Mouse (Mus musculus) forebrain, embryonic 11.5 days (tissue): Measurements from ENCODE around the gene Fxyd1. TPM values are rescaled to one million over a fixed set of nuclear protein-coding genes. Genes with fewer than 3 reads are reported as not detected.

Source experiments
- ATAC-seq: fragments of 200-750 bp; cut with Nextera tagmentation; replicated peaks from 2 replicates; pipeline ENCODE4 v1.8.0; 2017; ENCODE audit warnings: moderate TSS enrichment; ENCODE audit not compliant: low FRiP score
- DNase-seq: peaks from one replicate; pipeline ENCODE4 v3.0.0-alpha.2; 2017; ENCODE audit warnings: low spot score
- H3K27ac ChIP-seq: fragments of 300-500 bp; sonication (generic); 2 replicates; pipeline ENCODE4 v1.5.1; 2014; ENCODE audit warnings: low read depth, low read length
- H3K27me3 ChIP-seq: fragments of 300-500 bp; sonication (generic); 2 replicates; pipeline ENCODE4 v1.6.1; 2014; ENCODE audit warnings: mild to moderate bottlenecking, low read length, mixed read lengths; ENCODE audit not compliant: control insufficient read depth, insufficient read depth
- H3K36me3 ChIP-seq: fragments of 300-500 bp; sonication (generic); 2 replicates; pipeline ENCODE4 v1.6.1; 2014; ENCODE audit warnings: mild to moderate bottlenecking, low read length, moderate library complexity, mixed read lengths; ENCODE audit not compliant: control insufficient read depth, insufficient read depth
- H3K4me1 ChIP-seq: fragments of 300-500 bp; sonication (generic); replicated peaks from 2 replicates; pipeline ENCODE4 v1.6.1; 2014; ENCODE audit warnings: low read length, mixed read lengths; ENCODE audit not compliant: control insufficient read depth, insufficient read depth
- H3K4me2 ChIP-seq: fragments of 300-500 bp; sonication (generic); 2 replicates; pipeline ENCODE4 v1.6.1; 2014; ENCODE audit warnings: low read depth, mild to moderate bottlenecking, low read length, moderate library complexity, mixed read lengths; ENCODE audit not compliant: severe bottlenecking
- H3K4me3 ChIP-seq: fragments of 300-500 bp; sonication (generic); 2 replicates; pipeline ENCODE4 v1.5.1; 2014; ENCODE audit warnings: low read depth, low read length
- H3K9ac ChIP-seq: fragments of 300-500 bp; sonication (generic); 2 replicates; pipeline ENCODE4 v1.6.1; 2014; ENCODE audit warnings: low read length
- H3K9me3 ChIP-seq: fragments of 300-500 bp; sonication (generic); 2 replicates; pipeline ENCODE4 v1.6.1; 2016; ENCODE audit warnings: low read length, mixed read lengths; ENCODE audit not compliant: control insufficient read depth
- WGBS: fragments of 180-500 bp; shearing (Covaris S2); extraction: QIAGEN DNeasy Blood & Tissue Kit; methylation state at CpG from one replicate; pipeline ENCODE4 v1.1.7; 2014; 5-methylcytosine and 5-hydroxymethylcytosine counted together
- polyA plus RNA-seq: library from polyadenylated mRNA; unstranded; fragments of >200 nt; fragmentation: Nextera tagmentation; extraction: Ambion mirVana; gene quantifications from 2 replicates; pipeline ENCODE4 v1.2.1, GENCODE M21; 2014

Gene Fxyd1
- polyA plus RNA-seq, 1 experiment from 2014 or later = 2.9 TPM

GRCm38 (mm10) chr7:31052251-31052635, 4.8 kb downstream of the Fxyd1 start:
- H3K4me3 ChIP-seq = peak overlapping the region; percentile 0; the same call in 1 of the 2 replicates
- no peaks in the 10 kb centered on the region for H3K9me3 ChIP-seq
- peak overlapping the region; percentile 12; the same call in 1 of the 2 replicates for H3K4me2 ChIP-seq
- no peak overlapping the region for H3K27ac ChIP-seq
- ATAC-seq = no peak
- H3K4me1 ChIP-seq = peaks cover 9% of the 10 kb centered on the region
- under 1% methylated on average over 22 of the region's 22 CpGs for WGBS
- H3K36me3 ChIP-seq = no peaks in the 10 kb centered on the region
- no peak overlapping the region for H3K9ac ChIP-seq
- peaks cover 54% of the 10 kb centered on the region for H3K27me3 ChIP-seq
- DNase-seq = no peak

GRCm38 (mm10) chr7:31051321-31052021, 5.5 kb downstream of the Fxyd1 start, which contains the start of gene Fxyd7:
Gene Fxyd7 (minus strand): TSS chr7:31051467.
- DNase-seq (no peak), ATAC-seq (no peak)
- Histone ChIP-seq H3K36me3 (no peaks in the 10 kb centered on the region), H3K9me3 (no peaks in the 10 kb centered on the region), H3K27ac (no peak within 1 kb of the TSS), H3K4me2 (peak within 1 kb of the TSS; percentile 12; the same call in 1 of the 2 replicates), H3K9ac (no peak within 1 kb of the TSS), H3K4me3 (peak within 1 kb of the TSS; percentile 11; the same call in 1 of the 2 replicates), H3K4me1 (peaks cover 9% of the 10 kb centered on the region), H3K27me3 (peaks cover 54% of the 10 kb centered on the region)
- 2% methylated on average over 23 of the region's 28 CpGs for WGBS

- H3K27me3 ChIP-seq = peaks cover 54% of the 10 kb centered on the region
- no peak overlapping the region for H3K27ac ChIP-seq
- no peak for ATAC-seq
- H3K4me1 ChIP-seq = peaks cover 9% of the 10 kb centered on the region
- no peak overlapping the region for H3K9ac ChIP-seq
- no peaks in the 10 kb centered on the region for H3K36me3 ChIP-seq
- DNase-seq = no peak
- H3K4me3 ChIP-seq = peak overlapping the region; percentile 11; the same call in 1 of the 2 replicates
- H3K9me3 ChIP-seq = no peaks in the 10 kb centered on the region
- 2% methylated on average over 9 of the region's 9 CpGs for WGBS
- peak overlapping the region; percentile 9; the same call in 1 of the 2 replicates for H3K4me2 ChIP-seq
Observed at GRCm38 (mm10) chr7:31050921-31051320, 6.1 kb downstream of the Fxyd1 start.

GRCm38 (mm10) chr7:31050487-31050886, 6.5 kb downstream of the Fxyd1 start:
- Histone ChIP-seq H3K9me3 (no peaks in the 10 kb centered on the region), H3K4me1 (peaks cover 9% of the 10 kb centered on the region), H3K9ac (no peak overlapping the region), H3K27me3 (peaks cover 54% of the 10 kb centered on the region), H3K36me3 (no peaks in the 10 kb centered on the region), H3K4me2 (peak overlapping the region; percentile 9; the same call in 1 of the 2 replicates), H3K4me3 (0 out of 2 replicates have a peak overlapping the region, but pooled peaks have one; percentile 2), H3K27ac (no peak overlapping the region)
- ATAC-seq = no peak
- no peak for DNase-seq
- WGBS = 4% methylated on average over 6 of the region's 6 CpGs

GRCm38 (mm10) chr7:31049846-31050281, 7.1 kb downstream of the Fxyd1 start:
- peaks cover 9% of the 10 kb centered on the region for H3K4me1 ChIP-seq
- H3K9me3 ChIP-seq = no peaks in the 10 kb centered on the region
- WGBS = 3% methylated on average over 12 of the region's 15 CpGs
- H3K36me3 ChIP-seq = no peaks in the 10 kb centered on the region
- H3K4me2 ChIP-seq = peak overlapping the region; percentile 34
- H3K27me3 ChIP-seq = peaks cover 54% of the 10 kb centered on the region
- DNase-seq = peak; percentile 60
- no peak; the same call in 1 of the 2 replicates for ATAC-seq
- H3K9ac ChIP-seq = no peak overlapping the region
- H3K4me3 ChIP-seq = peak overlapping the region; percentile 3; the same call in 1 of the 2 replicates
- H3K27ac ChIP-seq = no peak overlapping the region

- ATAC-seq (no peak), DNase-seq (peak; percentile 64)
- no peaks in the 10 kb centered on the region for H3K9me3 ChIP-seq
- no peak overlapping the region for H3K27ac ChIP-seq
- H3K36me3 ChIP-seq = no peaks in the 10 kb centered on the region
- H3K4me2 ChIP-seq = peak overlapping the region; percentile 34
- peak overlapping the region; percentile 3; the same call in 1 of the 2 replicates for H3K4me3 ChIP-seq
- H3K27me3 ChIP-seq = peaks cover 53% of the 10 kb centered on the region
- H3K4me1 ChIP-seq = peaks cover 9% of the 10 kb centered on the region
- 22% methylated on average over 5 of the region's 5 CpGs for WGBS
- no peak overlapping the region for H3K9ac ChIP-seq
Observed at GRCm38 (mm10) chr7:31049135-31049845, 7.7 kb downstream of the Fxyd1 start.

GRCm38 (mm10) chr7:31042431-31042910, 14.5 kb downstream of the Fxyd1 start, which contains the start of gene Fxyd5:
Gene Fxyd5 (minus strand): TSS chr7:31042481.
- H3K4me2 ChIP-seq = peak within 1 kb of the TSS; percentile 39
- 0 out of 2 replicates have a peak, but pooled peaks cover 2% of the 10 kb centered on the region for H3K4me1 ChIP-seq
- H3K36me3 ChIP-seq = no peaks in the 10 kb centered on the region
- DNase-seq (no peak), ATAC-seq (no peak)
- 34% methylated on average over 10 of the region's 10 CpGs for WGBS
- H3K27me3 ChIP-seq = peaks cover 16% of the 10 kb centered on the region
- no peak within 1 kb of the TSS for H3K9ac ChIP-seq
- no peaks in the 10 kb centered on the region for H3K9me3 ChIP-seq
- H3K27ac ChIP-seq = no peak within 1 kb of the TSS
- no peak within 1 kb of the TSS for H3K4me3 ChIP-seq

GRCm38 (mm10) chr7:31041662-31042315, 15.2 kb downstream of the Fxyd1 start:
- Histone ChIP-seq H3K9me3 (no peaks in the 10 kb centered on the region), H3K4me3 (no peak overlapping the region), H3K27ac (no peak overlapping the region), H3K36me3 (no peaks in the 10 kb centered on the region), H3K9ac (no peak overlapping the region), H3K27me3 (peaks cover 16% of the 10 kb centered on the region), H3K4me1 (0 out of 2 replicates have a peak, but pooled peaks cover 2% of the 10 kb centered on the region), H3K4me2 (peak overlapping the region; percentile 39)
- ATAC-seq = no peak
- WGBS = 3% methylated on average over 28 of the region's 28 CpGs
- no peak for DNase-seq
